Mouse (Mus musculus): Measurements from ENCODE around the gene Gm49661. TPM values are rescaled to one million over a fixed set of nuclear protein-coding genes. Genes with fewer than 3 reads are reported as not detected.

Gm49661 gene
- total RNA-seq, 2 experiments from 2014 or later = 3.2 TPM; not detected in 1

- ATAC-seq (ENCODE audit: poor library complexity, severe bottlenecking) = no peak
Measured at GRCm38 (mm10) chr8:84984294-84985048, 15.2 kb upstream of the Gm49661 start.

GRCm38 (mm10) chr8:84982499-84983011 lies 13.3 kb upstream of the Gm49661 start:
- ATAC-seq (ENCODE audit: poor library complexity, severe bottlenecking) = no peak

DNA sequence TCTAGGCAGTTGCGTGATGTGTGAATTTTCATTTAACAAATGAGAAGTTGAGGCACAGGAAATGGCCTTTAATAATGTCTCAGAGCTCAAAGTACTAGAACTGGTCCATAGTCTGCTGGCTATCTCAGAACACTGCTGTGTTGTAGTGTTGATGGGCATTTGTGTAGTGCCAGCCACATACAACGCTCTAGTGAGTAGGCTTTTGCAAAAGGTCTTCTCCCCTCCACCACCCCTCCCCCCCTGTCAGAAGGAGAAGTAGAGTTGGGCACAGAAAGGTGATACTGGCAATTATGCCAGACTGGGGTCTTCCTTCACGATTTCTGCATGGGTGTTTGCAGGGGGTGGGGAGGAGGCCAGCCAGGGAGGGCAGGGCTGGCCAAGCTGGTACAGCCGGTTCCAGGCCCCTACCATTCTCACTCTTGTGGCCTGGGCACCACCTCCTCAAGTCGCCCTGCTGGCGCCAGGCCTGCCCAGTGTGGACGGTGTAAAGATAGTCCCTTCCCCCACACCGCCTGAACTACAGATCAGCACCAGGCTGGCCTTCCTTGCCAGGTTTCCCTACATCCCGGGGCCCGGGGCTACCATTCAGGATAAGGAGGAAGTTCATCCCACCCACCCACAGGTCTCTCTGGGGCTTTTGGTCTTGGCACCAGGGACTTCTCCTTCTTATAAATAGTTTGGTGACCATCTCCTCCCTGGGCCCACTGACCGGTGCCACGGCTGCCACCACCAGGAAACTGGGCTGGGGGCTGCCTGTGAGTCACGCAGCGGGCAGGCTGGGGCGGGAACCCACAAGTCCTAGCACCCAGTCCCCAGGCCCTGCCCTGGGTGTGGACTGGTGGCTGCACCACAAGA lies 12.6 kb upstream of the Gm49661 start:
- ATAC-seq (ENCODE audit: poor library complexity, severe bottlenecking) = no peak

- ATAC-seq (ENCODE audit: poor library complexity, severe bottlenecking) = no peak
Measured at GRCm38 (mm10) chr8:84980622-84981358, 11.6 kb upstream of the Gm49661 start.

- peak; percentile 31 for ATAC-seq (ENCODE audit: poor library complexity, severe bottlenecking)
Measured at GRCm38 (mm10) chr8:84979599-84980421, 10.6 kb upstream of the Gm49661 start.

- peak; percentile 43 for ATAC-seq (ENCODE audit: poor library complexity, severe bottlenecking)
Measured at GRCm38 (mm10) chr8:84978248-84978940, 9.2 kb upstream of the Gm49661 start, which contains the start of gene Junb. Junb (minus strand) TSS chr8:84978718.

DNA sequence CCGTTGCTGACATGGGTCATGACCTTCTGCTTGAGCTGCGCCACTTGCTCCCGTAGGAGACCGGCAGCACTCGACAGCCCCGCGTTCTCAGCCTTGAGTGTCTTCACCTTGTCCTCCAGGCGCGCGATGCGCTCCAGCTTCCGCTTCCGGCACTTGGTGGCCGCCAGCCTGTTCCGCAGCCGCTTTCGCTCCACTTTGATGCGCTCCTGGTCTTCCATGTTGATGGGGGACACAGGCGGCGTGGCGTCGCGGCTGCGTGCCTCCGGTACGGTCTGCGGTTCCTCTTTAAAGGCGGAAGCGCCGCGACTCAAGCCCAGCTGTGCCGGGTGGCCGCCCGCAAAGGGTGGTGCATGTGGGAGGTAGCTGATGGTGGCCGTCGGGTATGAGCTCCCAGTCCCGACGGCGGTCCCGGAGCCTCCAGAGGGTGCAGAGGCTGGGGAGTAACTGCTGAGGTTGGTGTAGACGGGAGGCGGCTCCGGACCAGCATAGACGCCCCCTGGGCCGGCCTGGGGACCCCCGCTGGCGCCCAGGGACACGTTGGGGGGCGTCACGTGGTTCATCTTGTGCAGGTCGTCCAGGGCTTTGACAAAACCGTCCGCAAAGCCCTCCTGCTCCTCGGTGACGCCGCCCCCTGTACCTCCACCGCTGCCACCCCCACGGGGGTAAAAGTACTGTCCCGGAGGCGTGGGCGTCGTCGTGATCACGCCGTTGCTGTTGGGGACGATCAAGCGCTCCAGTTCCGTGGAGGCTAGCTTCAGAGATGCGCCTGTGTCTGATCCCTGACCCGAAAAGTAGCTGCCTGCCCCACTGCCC lies 8.4 kb upstream of the Gm49661 start:
- peak; percentile 4 for ATAC-seq (ENCODE audit: poor library complexity, severe bottlenecking)

DNA sequence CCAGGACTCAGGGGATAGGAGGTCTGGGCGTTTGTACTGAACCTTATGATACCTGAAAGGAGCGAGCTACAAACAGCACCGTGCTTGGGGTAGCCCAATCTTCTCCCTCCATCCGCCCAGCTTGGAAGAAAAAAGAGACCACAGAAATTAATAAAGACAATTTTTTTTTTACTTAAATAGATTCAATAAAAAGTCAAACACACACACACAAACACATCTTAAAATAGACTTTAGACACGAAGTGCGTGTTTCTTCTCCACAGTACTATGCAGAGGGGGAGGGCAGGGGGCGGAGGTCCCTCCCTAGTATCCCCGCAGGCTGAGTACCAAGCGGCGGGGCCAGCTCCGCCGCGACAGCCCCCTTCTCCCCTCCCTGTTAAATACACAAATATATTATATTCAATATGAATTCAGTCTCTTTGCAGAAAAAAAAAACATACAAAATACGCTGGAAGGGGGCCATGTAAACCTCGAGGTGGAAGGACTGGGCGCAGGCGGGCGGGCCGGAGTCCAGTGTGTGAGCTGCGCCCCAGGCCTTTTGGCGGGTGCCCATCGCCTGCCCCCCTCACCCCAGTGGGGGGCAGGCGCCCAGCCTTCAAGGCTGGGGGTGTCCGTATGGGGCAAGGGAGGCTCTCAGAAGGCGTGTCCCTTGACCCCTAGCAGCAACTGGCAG lies 7.7 kb upstream of the Gm49661 start:
- no peak for ATAC-seq (ENCODE audit: poor library complexity, severe bottlenecking)

- peak; percentile 15 for ATAC-seq (ENCODE audit: poor library complexity, severe bottlenecking)
Measured at GRCm38 (mm10) chr8:84976031-84976762, 7.0 kb upstream of the Gm49661 start.

DNA sequence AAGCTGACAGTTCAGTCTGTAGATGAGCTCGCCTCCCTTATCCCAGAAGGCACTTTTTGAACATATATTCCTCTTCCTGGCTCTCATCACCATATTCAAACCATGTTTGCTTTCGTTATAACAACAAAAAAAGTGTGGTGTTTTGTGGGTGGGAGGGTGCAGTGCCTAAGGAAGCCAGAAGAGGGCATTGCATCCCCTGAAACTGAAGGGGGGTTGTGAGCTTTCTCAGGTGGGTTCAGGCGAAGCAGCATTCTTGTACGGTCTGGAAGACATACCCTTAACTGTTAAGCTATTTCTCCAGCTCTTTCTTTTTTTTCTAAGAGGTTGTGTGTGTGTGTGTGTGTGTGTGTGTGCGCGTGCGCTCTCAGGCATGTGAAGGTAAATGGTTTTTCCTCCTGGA lies 6.2 kb upstream of the Gm49661 start:
- ATAC-seq (ENCODE audit: poor library complexity, severe bottlenecking) = no peak

DNA sequence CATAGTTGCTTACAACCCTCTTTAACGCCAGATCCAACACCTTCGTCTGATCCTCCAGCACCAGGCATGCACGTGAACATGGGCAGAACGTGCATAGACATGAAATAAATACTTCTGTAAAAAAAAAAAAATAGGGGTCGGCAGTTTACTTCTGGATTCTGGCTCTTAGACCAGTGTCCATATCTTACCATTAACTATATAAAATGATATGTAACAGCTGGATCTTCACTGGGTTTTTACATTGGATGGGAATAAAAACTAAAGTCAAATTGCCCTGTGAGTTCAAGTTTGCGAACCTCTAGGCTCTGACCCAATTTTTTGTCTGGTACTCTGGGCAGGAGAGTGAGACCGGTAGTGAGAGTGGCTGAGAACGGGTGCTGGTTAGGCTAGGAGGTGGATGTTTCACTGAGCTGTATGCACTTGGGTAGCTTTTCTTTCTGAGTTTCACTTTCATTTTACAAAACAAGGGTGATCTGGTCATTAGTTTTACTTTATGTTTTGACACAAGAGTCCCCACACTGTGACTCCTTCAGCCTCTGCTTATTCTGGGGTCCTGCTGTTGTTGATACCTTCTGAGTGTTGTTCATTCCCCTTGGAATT lies 5.4 kb upstream of the Gm49661 start:
- ATAC-seq (ENCODE audit: poor library complexity, severe bottlenecking) = no peak

DNA sequence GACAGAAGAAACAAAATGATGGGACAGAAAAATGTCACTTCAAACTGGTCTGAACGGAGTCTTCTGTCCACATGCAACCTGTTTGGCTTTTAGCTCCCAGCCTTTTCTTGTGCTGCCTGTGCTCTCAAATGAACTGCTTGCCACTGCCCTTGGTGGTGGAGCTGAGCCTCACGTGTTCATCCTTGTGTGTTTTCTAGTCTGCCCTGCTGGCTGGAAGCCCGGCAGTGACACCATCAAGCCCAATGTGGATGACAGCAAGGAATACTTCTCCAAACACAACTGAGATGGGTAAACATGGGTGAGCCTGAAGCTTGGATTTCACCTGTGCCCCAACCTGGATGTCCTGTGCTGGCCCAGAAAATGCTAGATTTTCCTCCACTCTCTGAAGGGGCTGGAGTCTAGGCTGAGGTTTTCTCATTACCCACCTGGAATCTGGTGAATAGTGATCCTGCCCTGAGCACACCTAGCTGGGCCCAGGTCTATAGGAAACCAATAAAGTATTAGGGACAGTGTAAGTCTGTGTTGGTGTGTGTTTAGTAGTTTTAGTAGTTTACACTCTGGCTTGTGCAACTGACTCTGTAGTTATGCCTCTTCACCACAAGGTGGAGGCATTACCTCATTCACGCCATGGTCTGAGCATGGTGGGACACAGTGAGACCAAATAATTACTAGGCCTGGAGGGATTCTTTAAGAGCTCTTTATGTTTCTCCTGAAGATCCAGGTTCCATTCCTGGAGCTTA lies 4.7 kb upstream of the Gm49661 start:
- ATAC-seq (ENCODE audit: poor library complexity, severe bottlenecking) = no peak

- no peak for ATAC-seq (ENCODE audit: poor library complexity, severe bottlenecking)
Measured at GRCm38 (mm10) chr8:84973079-84973478, 3.8 kb upstream of the Gm49661 start.

GRCm38 (mm10) chr8:84970913-84971312 lies 1.7 kb upstream of the Gm49661 start:
- no peak for ATAC-seq (ENCODE audit: poor library complexity, severe bottlenecking)

DNA sequence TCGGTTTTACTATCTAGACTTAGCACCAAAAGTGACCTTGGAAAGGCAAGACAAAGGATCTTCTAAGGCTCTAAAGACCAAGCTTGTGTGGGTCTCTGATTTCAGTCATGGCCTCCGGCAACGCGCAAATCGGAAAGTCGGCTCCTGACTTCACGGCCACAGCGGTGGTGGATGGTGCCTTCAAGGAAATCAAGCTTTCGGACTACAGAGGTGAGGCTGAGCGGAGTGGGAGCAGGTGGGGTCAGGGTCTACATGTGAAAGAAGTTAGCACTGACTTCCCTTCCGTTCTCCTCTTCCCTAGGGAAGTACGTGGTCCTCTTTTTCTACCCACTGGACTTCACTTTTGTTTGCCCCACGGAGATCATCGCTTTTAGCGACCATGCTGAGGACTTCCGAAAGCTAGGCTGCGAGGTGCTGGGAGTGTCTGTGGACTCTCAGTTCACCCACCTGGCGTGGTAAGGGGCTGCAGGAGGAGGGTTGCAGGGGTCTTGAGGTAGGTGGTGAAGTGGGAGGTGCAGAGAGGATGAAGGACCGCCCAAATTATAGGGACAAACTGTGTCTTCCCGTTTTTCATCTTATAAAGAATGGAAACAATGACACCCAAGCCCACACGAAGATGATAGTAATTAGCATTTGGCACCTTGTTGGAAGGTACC lies 1.0 kb upstream of the Gm49661 start:
- ATAC-seq (ENCODE audit: poor library complexity, severe bottlenecking) = no peak

GRCm38 (mm10) chr8:84968650-84969049 lies 583 bp downstream of the Gm49661 start:
- no peak for ATAC-seq (ENCODE audit: poor library complexity, severe bottlenecking)

All from megakaryocyte, adult 5-6 weeks (primary cell).